Mouse (Mus musculus) CH12F3 (cell line): ENCODE results near the gene Tia1.

Experiments
- in situ Hi-C: fragments of 300-500 bp; cut with MboI; formaldehyde crosslinking; loops from 2 replicates; pipeline ENCODE4 v1.14.3; 2020; ENCODE audit warnings: low sequenced_read_pairs

The Tia1 gene

DNA sequence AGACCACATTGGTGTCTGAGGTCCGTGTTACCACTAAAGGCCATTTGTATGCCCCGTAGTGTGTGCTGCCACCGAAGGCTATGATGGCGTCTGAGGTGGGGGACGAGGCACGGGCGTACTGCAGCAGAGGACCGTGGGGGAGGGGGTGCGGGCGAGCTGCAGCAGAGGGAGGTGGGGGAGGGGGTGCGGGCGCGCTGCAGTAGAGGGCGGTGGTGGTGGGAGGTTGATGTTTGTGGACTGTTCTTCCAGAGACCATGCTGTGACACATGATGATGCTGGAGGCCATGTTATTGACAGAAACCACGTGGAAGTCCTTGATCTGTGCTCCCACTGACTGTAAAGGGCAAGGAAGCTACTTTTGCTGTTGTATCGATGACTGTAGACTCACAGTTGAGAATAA lies 20.6 kb upstream of the Tia1 start:
- in situ Hi-C loops: no loop called here

DNA sequence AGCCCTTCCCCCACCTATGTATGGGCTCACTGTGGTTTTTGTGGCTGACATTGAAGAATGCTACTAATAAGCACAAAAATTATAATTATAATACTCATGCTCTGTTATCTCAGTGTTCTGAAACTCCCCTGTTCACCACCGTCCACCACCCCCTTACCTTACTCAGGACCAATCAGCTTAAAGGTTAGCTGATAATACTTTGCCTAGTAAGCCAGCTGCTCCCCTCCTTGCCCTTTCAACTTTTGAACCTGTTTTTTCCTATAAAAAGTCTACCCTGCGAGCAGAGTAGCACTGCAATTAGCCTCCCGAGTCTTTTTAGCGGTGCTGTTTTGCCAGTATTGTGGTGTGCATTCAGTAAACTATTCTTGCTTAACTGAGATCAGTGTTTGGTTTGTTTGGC lies 19.3 kb upstream of the Tia1 start:
- in situ Hi-C loops: no loop called here

DNA sequence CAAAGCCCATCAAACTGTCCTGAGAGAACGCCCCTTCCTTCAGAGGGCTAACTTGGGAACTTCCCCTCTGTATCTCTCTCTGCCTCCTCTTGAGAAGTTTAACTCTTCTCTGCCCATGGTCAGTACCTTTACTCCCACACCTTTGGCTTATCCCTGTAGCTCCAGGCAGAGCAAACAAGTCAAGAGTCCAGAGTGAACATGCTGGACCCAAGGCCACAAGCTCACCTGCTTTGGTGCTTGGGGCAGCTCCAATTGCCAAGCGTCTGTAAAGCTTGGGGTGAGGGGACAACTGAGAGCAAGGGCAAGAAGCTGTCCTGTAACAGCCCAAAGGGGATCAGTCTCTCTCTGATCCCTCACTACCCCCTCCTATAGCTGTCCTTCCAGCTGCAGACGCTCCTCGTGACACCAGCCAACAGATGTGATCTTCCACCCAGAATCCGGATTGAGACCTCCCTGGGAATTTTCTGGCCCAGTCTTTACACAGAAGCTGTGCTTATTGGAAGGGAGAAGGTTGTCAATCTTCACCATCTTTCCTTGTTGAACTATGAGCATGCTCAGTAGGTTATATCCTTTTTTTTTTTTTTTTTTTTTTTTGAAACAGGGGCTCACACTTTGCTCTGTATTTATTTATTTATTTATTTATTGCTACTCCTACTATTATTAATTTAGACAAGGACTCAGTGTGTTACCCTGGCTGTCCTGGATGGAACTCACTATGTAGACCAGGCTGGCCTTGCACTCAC lies 18.5 kb upstream of the Tia1 start:
- in situ Hi-C loops: no loop called here

GRCm38 (mm10) chr6:86387313-86387712 lies 16.7 kb upstream of the Tia1 start:
- in situ Hi-C loops: no loop called here

DNA sequence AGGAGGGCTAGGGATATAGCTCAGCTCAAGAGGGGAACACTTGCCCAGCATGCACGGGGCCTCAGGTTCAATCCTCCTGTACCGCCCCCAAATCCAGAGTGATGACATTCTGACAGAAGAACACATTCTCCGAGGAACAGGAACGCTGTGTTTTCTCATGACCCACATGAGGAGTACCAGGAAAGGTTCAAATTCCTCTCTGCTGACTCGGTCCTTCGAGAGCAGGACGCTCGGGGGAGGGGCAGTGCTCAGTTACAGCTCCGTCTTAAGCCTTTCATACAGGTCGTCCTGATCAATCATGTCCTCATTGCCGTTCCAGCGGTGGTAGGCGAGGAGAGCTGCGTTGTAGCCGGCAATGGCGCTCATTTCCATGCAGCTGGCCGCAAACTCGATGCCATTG lies 15.6 kb upstream of the Tia1 start:
- in situ Hi-C loops: no loop called here

GRCm38 (mm10) chr6:86391326-86391725 lies 12.7 kb upstream of the Tia1 start:
- in situ Hi-C loops: no loop called here

- in situ Hi-C loops: no loop called here
These were observed 10.8 kb upstream of the Tia1 start for GRCm38 (mm10) chr6:86393187-86393586.

DNA sequence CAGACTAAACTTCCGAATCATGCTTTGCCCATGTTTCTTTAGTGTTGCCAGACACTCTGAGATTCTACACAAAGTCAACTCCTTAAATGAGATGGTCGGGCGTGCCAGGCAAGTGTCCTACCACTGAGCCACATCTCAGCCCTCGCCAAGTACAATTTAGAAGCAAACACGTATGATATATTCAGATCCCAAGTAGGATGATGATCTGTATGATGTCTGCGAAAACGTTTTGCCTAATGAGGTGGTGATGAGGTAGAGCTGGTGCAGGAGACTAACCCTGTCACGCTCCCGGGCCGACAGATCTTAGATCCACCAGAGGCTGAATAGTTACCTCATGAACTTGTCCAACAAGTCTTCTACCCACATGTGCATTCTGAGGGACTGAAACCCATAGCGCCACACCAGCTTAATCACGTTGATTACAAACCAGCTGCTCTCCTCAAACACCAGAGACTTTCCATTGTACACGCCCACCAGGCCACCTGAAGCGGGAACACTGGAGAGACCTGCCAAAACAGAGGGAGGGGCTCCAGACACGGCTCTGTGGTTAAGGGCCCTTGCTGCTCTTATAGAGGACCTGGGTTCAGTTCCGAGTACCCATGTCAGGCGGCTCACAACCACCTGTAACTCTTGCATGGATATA lies 9.8 kb upstream of the Tia1 start:
- in situ Hi-C loops: no loop called here

DNA sequence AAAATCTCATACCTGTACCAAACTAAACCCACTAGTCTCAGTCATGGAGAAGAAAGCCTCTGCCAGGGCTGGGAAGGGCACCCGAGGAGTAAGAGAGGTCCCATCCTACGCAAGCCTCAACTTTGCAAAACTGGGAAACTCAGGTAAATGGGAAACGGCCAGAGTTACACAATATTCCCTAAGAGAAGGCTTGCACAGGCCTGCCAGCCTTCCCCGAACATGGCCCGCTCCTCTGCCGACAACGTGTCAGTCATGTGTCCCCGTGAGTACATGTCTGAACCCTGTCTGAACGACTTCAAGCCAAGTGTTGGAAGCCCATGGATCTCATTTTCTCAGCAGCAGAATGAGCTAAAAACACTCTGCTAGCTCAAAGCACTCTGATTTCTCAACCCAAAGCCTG lies 9.0 kb upstream of the Tia1 start:
- in situ Hi-C loops: no loop called here

DNA sequence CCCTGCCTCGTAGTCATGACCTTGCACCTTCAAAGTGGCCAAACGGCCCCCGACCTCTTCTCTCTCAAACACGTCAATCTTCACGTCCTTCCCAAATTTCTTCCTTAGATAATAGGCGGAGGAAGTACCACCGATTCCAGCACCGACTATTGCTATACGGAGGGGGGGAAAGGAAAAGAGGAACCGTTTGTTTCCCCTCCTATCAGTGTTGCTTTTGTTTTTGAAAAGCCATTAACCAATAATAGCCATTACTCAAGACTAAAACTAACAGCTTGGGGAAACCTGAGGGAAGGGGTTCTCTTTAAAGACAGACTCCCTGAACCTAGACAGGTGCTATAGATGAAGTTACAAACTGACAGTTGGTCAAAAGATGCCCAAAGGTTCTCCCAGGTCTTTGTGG lies 8.1 kb upstream of the Tia1 start:
- in situ Hi-C loops: no loop called here

DNA sequence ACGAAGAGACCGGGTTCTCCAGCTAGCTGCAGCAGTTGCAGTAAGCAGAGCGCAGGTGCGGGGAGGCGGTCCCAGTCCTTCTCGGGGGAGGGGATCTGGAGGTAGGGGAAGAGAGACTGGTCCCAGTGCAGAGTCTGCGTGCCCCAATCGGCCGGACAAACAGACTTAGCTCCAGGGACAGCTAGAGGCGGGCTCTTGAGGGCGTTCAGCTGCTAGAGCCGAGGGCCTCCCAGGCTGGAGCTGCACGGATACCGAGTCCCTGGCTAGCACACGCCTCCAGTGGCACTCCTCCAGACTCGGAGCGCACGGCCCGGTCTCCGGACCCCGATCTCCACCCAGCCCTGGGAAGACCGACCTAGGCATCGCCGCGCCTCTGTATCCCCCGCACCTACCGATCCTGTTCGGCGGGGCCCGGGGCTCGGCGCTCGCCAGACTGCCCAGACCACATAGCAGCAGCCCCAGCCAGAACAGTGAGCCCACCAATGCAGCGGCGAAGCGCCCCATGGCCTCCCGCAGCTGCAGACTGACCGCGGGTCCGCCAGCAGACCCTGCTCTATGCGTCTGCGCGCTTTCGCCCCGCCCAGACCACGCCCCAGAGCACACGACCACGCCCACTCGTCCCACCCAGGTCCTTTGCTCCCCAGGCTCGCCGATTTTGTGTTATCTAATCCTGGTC lies 7.3 kb upstream of the Tia1 start, which contains the start of gene Pcyox1:
TSS of gene Pcyox1 (minus strand) at position 574 of the 676 bp plus-strand sequence.
- in situ Hi-C loops: no loop called here

DNA sequence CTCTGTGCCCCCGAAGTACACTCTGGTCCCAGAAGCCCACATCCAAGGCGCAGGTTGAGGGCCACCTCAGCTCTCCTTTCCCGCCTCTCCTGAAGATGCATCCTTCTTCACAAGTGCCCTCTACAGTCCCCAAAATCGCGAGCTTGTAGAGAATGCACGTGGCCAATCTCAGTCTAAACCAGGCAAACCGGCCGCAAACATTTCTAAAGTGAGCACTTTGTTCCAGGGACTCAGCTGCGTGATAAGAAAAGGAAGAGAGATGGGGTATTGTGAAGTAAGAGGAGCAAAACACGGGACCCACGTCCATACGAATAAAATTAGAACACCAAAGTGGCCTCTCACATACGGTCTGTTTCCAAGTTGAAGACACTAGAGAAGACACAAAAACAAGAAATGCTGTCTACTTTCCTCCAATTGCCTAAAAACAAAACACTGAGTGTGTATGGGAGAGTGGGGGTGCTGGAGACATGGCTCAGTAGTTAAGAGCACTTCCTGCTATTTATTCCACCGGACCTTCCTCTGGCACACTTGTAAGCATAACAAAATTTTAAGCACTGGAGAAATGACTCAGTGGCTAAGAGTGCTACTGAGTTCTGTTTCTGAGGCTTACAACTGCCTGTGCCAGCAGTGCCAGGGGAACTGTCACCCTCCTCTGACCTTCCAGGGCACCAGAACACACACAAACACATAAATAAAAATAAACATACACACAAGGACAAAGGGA lies 6.6 kb upstream of the Tia1 start:
- in situ Hi-C loops: no loop called here

GRCm38 (mm10) chr6:86398986-86399385 lies 5.0 kb upstream of the Tia1 start:
- in situ Hi-C loops: no loop called here

DNA sequence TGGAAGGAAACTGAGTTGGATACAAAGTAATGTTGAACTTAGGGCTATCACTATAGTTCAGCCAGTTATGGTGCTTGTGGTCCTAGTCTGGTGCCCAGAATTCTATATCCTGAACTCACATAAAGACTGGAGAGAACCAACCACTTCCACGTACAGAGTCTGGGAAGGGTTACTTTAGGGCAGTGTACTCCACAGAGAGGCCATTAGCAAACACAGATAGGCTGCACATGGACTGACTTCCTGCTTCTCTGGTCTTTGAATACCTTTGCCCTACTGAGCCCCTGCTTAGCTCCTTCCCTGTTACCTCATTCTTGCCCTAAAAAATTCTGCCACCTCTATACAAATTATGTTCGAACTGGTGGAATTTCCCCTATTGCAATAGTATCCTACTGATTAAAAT lies 4.0 kb upstream of the Tia1 start:
- in situ Hi-C loops: no loop called here

GRCm38 (mm10) chr6:86400972-86401371 lies 3.0 kb upstream of the Tia1 start:
- in situ Hi-C loops: no loop called here

GRCm38 (mm10) chr6:86402681-86403607 lies 1.1 kb upstream of the Tia1 start:
- in situ Hi-C loops: no loop called here

- in situ Hi-C loops: no loop called here
These were observed 305 bp upstream of the Tia1 start for GRCm38 (mm10) chr6:86403728-86404099.

DNA sequence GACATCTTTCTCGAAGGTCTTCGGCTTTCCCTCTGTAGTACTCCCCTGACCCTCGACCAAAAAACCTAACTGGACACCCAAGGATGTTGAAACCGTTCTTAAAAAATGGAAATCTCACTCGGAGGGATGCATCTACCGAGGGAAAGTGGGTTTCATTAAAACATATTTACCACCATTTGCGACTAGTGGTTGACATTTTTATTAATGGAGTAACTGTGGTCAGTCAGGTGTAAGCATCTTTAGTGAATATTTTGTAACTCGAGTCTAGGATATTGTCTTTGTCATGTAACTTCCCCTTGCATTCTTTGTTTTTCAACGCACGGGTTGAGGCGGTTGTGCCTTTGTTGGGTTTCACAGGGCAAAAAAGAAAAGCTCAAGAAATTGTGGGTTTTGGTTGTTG lies 977 bp downstream of the Tia1 start:
- in situ Hi-C loops: no loop called here

DNA sequence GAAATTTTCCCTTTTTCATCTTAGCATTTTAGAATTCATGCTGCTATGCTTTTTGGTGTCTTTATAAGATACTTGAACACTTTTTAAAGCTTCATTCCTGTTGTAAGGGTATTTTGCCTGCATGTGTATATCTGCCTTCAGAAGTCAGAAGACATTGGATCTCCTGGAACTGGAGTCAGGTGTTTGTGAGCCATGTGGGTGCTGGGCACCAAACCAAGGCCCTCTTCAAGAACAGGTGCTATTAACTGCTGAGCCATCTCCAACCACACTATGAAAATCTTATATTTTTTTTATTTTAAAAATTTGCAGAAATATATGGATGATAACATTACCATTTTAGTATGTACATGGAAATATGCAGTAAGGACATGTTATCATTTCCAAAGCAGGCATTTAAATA lies 2.3 kb downstream of the Tia1 start:
- in situ Hi-C loops: no loop called here

- in situ Hi-C loops: no loop called here
These were observed 14.7 kb downstream of the Tia1 start for GRCm38 (mm10) chr6:86418711-86419110.
